Mouse (Mus musculus) CH12.LX (cell line): ENCODE results near the gene Dlx3. TPM values are rescaled to one million over a fixed set of nuclear protein-coding genes. Genes with fewer than 3 reads are reported as not detected.

ENCODE experiments used
- DNase-seq: peaks from one replicate; pipeline ENCODE4 v3.0.0-alpha.2; 2013; ENCODE audit errors: extremely low read depth
- H3K27ac ChIP-seq: 2 replicates; pipeline ENCODE4 v1.5.1; 2012; ENCODE audit warnings: low read depth, mild to moderate bottlenecking, control low read depth, moderate library complexity; ENCODE audit not compliant: insufficient read depth
- H3K27me3 ChIP-seq: replicated peaks from 2 replicates; pipeline ENCODE3; 2012; ENCODE audit warnings: inconsistent platforms
- H3K36me3 ChIP-seq, 2 experiments: replicated peaks in 1 of 2; 2 replicates each; pipeline versions ENCODE3 to v1.6.1; 2012; ENCODE audit warnings: inconsistent platforms in 1 of 2, low read length in 1 of 2, mild to moderate bottlenecking in 1 of 2, mixed read lengths in 1 of 2, moderate library complexity in 1 of 2; ENCODE audit not compliant: control insufficient read depth in 1 of 2, insufficient read depth in 1 of 2
- H3K4me1 ChIP-seq, 2 experiments: 2 replicates each; pipeline ENCODE4 v1.6.1; 2012; ENCODE audit warnings: inconsistent platforms in 1 of 2, moderate library complexity in 1 of 2; ENCODE audit not compliant: insufficient read depth in 2 of 2, control insufficient read depth in 1 of 2
- H3K4me2 ChIP-seq: 2 replicates; pipeline ENCODE4 v1.6.1; 2012; ENCODE audit warnings: low read depth, mild to moderate bottlenecking, control low read depth; ENCODE audit not compliant: poor library complexity, insufficient read depth, severe bottlenecking
- H3K4me3 ChIP-seq, 3 experiments: fragments of 150-350 bp in 1 of 3; sonication (generic) in 1 of 3; replicated peaks in 1 of 3; 2 replicates each; pipeline versions ENCODE3 to v1.5.1; 2011 to 2012; ENCODE audit warnings: low read depth in 2 of 3, low read length in 2 of 3, mild to moderate bottlenecking in 2 of 3, moderate library complexity in 2 of 3, control low read depth in 1 of 3, improper control_type of control experiment in 1 of 3, inconsistent platforms in 1 of 3, mixed read lengths in 1 of 3; ENCODE audit not compliant: poor library complexity in 1 of 3
- H3K79me2 ChIP-seq: replicated peaks from 2 replicates; pipeline ENCODE4 v1.6.1; 2012; ENCODE audit warnings: mild to moderate bottlenecking, moderate library complexity; ENCODE audit not compliant: control insufficient read depth, poor library complexity, insufficient read depth, severe bottlenecking; ENCODE audit errors: extremely low read depth
- H3K9ac ChIP-seq: 2 replicates; pipeline ENCODE4 v1.6.1; 2012; ENCODE audit warnings: low read depth, mild to moderate bottlenecking, control low read depth, moderate library complexity; ENCODE audit not compliant: insufficient read depth
- H3K9me3 ChIP-seq: replicated peaks from 2 replicates; pipeline ENCODE3; 2012; ENCODE audit warnings: low read length, inconsistent platforms, mixed read lengths
- BHLHE40 ChIP-seq: IDR thresholded peaks from 2 replicates; pipeline ENCODE4 v1.6.1; 2011; ENCODE audit warnings: mild to moderate bottlenecking, low read depth, low read length, improper control_type of control experiment
- CHD1 ChIP-seq: IDR thresholded peaks from 2 replicates; pipeline ENCODE4 v1.6.1; 2012; ENCODE audit warnings: low read depth, low read length, improper control_type of control experiment, inconsistent platforms
- CTCF ChIP-seq, 2 experiments: IDR thresholded peaks in 1 of 2; conservative IDR thresholded peaks in 1 of 2; 2 replicates each; pipeline ENCODE4 v1.5.1; 2011 to 2012; ENCODE audit warnings: low read depth in 2 of 2, low read length in 2 of 2, improper control_type of control experiment in 1 of 2, inconsistent platforms in 1 of 2, mild to moderate bottlenecking in 1 of 2, moderate library complexity in 1 of 2
- E2F4 ChIP-seq: IDR thresholded peaks from 2 replicates; pipeline ENCODE4 v1.6.1; 2011; ENCODE audit warnings: low read depth, low read length, improper control_type of control experiment; ENCODE audit not compliant: insufficient replicate concordance
- ELF1 ChIP-seq: IDR thresholded peaks from 2 replicates; pipeline ENCODE4 v1.6.1; 2014; ENCODE audit warnings: low read depth, mild to moderate bottlenecking, inconsistent platforms, low read length, improper control_type of control experiment
- EP300 ChIP-seq: IDR thresholded peaks from 2 replicates; pipeline ENCODE4 v1.6.1; 2011; ENCODE audit warnings: low read length, improper control_type of control experiment
- ETS1 ChIP-seq: conservative IDR thresholded peaks from 2 replicates; pipeline ENCODE4 v1.6.1; 2012; ENCODE audit warnings: low read depth, mild to moderate bottlenecking, inconsistent platforms, low read length, improper control_type of control experiment, moderate library complexity
- GABPA ChIP-seq: IDR thresholded peaks from 2 replicates; pipeline ENCODE4 v1.6.1; 2012; ENCODE audit warnings: low read depth, low read length, improper control_type of control experiment, inconsistent platforms; ENCODE audit not compliant: insufficient replicate concordance
- HCFC1 ChIP-seq: IDR thresholded peaks from 2 replicates; pipeline ENCODE4 v1.6.1; 2012; ENCODE audit warnings: low read depth, mild to moderate bottlenecking, inconsistent platforms, low read length, improper control_type of control experiment
- JUN ChIP-seq: IDR thresholded peaks from 2 replicates; pipeline ENCODE4 v1.6.1; 2011; ENCODE audit warnings: low read depth, mild to moderate bottlenecking, low read length, improper control_type of control experiment, moderate library complexity; ENCODE audit not compliant: insufficient read depth
- JUND ChIP-seq: conservative IDR thresholded peaks from 2 replicates; pipeline ENCODE4 v1.6.1; 2011; ENCODE audit warnings: low read depth, low read length, improper control_type of control experiment
- KAT2A ChIP-seq: IDR thresholded peaks from 2 replicates; pipeline ENCODE4 v1.6.1; 2012; ENCODE audit warnings: low read length, improper control_type of control experiment, inconsistent platforms; ENCODE audit not compliant: insufficient replicate concordance
- MAFK ChIP-seq: IDR thresholded peaks from 2 replicates; pipeline ENCODE4 v1.6.1; 2011; ENCODE audit warnings: low read length, improper control_type of control experiment; ENCODE audit not compliant: insufficient replicate concordance
- MEF2A ChIP-seq: IDR thresholded peaks from 2 replicates; pipeline ENCODE4 v1.6.1; 2014; ENCODE audit warnings: low read depth, mild to moderate bottlenecking, inconsistent platforms, low read length, improper control_type of control experiment, borderline replicate concordance
- NELFE ChIP-seq: IDR thresholded peaks from 2 replicates; pipeline ENCODE4 v1.6.1; 2011; ENCODE audit warnings: low read depth, low read length, improper control_type of control experiment
- NRF1 ChIP-seq: IDR thresholded peaks from 2 replicates; pipeline ENCODE4 v1.6.1; 2014; ENCODE audit warnings: low read depth, mild to moderate bottlenecking, inconsistent platforms, low read length, improper control_type of control experiment, moderate library complexity
- POLR2A ChIP-seq: IDR thresholded peaks from 2 replicates; pipeline ENCODE4 v1.6.1; 2011; ENCODE audit warnings: low read depth, mild to moderate bottlenecking, improper control_type of control experiment, low read length
- POLR2AphosphoS2 ChIP-seq: IDR thresholded peaks from 2 replicates; pipeline ENCODE4 v1.6.1; 2011; ENCODE audit warnings: low read depth, low read length, improper control_type of control experiment
- RAD21 ChIP-seq: IDR thresholded peaks from 2 replicates; pipeline ENCODE4 v1.6.1; 2011; ENCODE audit warnings: low read depth, mild to moderate bottlenecking, low read length, improper control_type of control experiment, moderate library complexity
- SIN3A ChIP-seq: IDR thresholded peaks from 2 replicates; pipeline ENCODE4 v1.6.1; 2012; ENCODE audit warnings: low read length, improper control_type of control experiment, inconsistent platforms
- TBP ChIP-seq: conservative IDR thresholded peaks from 2 replicates; pipeline ENCODE4 v1.6.1; 2011; ENCODE audit warnings: low read depth, low read length, improper control_type of control experiment
- TCF12 ChIP-seq: IDR thresholded peaks from 2 replicates; pipeline ENCODE4 v1.6.1; 2014; ENCODE audit warnings: low read depth, mild to moderate bottlenecking, inconsistent platforms, low read length, improper control_type of control experiment
- UBTF ChIP-seq: IDR thresholded peaks from 2 replicates; pipeline ENCODE4 v1.6.1; 2012; ENCODE audit warnings: low read depth, mild to moderate bottlenecking, inconsistent platforms, low read length, improper control_type of control experiment, moderate library complexity
- USF2 ChIP-seq: conservative IDR thresholded peaks from 2 replicates; pipeline ENCODE4 v1.6.1; 2011; ENCODE audit warnings: low read depth, low read length, improper control_type of control experiment
- ZNF384 ChIP-seq: IDR thresholded peaks from 2 replicates; pipeline ENCODE4 v1.6.1; 2012; ENCODE audit warnings: low read depth, low read length, improper control_type of control experiment, inconsistent platforms
- dilution Hi-C: fragments of 300-500 bp; cut with MboI; formaldehyde crosslinking; loops from 2 replicates; pipeline ENCODE4 v1.14.3; 2020; ENCODE audit warnings: low sequenced_read_pairs; ENCODE audit not compliant: extremely low pct_unique_long_range_greater_than_20kb, extremely low pct_ligation_motif_present
- in situ Hi-C: fragments of 300-500 bp; cut with MboI; formaldehyde crosslinking; loops from 3 replicates; pipeline ENCODE4 v1.14.3; 2019; ENCODE audit warnings: low sequenced_read_pairs, low pct_ligation_motif_present, low pct_unique_long_range_greater_than_20kb, mixed read lengths
- polyA plus RNA-seq: library from polyadenylated mRNA; unstranded; fragments of >175 nt; gene quantifications from 2 replicates; pipeline ENCODE4 v1.2.1, GENCODE M21; 2012; ENCODE audit warnings: low read depth; ENCODE audit not compliant: insufficient read length
- total RNA-seq, 2 experiments: library from RNA; depleted of rRNA; stranded (reverse); fragments of 300-350 nt in 1 of 2; fragments of >200 nt in 1 of 2; gene quantifications; 2 replicates each; pipeline ENCODE4 v1.2.3; 2012 to 2014

Dlx3 gene
- total and polyA plus RNA-seq, 3 experiments = 0.08 to 0.55 (median 0.17) TPM

GRCm38 (mm10) chr11:95079256-95079875 is 40.6 kb upstream of the Dlx3 start:
- in situ Hi-C loops = no loop called here
- no peak overlapping the region for H3K4me3 ChIP-seq
- peaks cover 27% of the 10 kb centered on the region for H3K27me3 ChIP-seq
- peaks cover 8% of the 10 kb centered on the region; the same call in 1 of the 2 replicates for H3K79me2 ChIP-seq
- TF ChIP-seq E2F4 (no peak), POLR2AphosphoS2 (no peak), GABPA (no peak), TCF12 (no peak), BHLHE40 (no peak), ETS1 (no peak), NRF1 (no peak), MAFK (no peak), ZNF384 (no peak), EP300 (no peak), ELF1 (no peak)
- peaks cover 35 to 75% of the 10 kb centered on the region in 2 experiments for H3K4me1 ChIP-seq
- H3K36me3 ChIP-seq = peaks cover 0 to 2% of the 10 kb centered on the region in 2 experiments
- H3K9me3 ChIP-seq = no peaks in the 10 kb centered on the region
- H3K4me2 ChIP-seq = no peak overlapping the region
- DNase-seq = no peak
- dilution Hi-C loops = no loop called here
- no peak overlapping the region for H3K27ac ChIP-seq
- no peak overlapping the region for H3K9ac ChIP-seq

- in situ Hi-C loops = no loop called here
- Histone ChIP-seq H3K9me3 (no peaks in the 10 kb centered on the region), H3K36me3 (no peaks in the 10 kb centered on the region), H3K27ac (no peak overlapping the region), H3K79me2 (no peaks in the 10 kb centered on the region), H3K4me1 (peaks cover 34 to 74% of the 10 kb centered on the region in 2 experiments), H3K4me3 (no peak overlapping the region), H3K9ac (no peak overlapping the region), H3K4me2 (no peak overlapping the region), H3K27me3 (peaks cover 24% of the 10 kb centered on the region)
- dilution Hi-C loops = no loop called here
- no peak for TF ChIP-seq TBP
- no peak for TF ChIP-seq ETS1
- no peak for TF ChIP-seq GABPA
- no peak for TF ChIP-seq UBTF
- no peak for TF ChIP-seq JUND
- TF ChIP-seq MEF2A = no peak
- TF ChIP-seq RAD21 = no peak
- TF ChIP-seq NELFE = no peak
- TF ChIP-seq JUN = no peak
- no peak for TF ChIP-seq USF2
- no peak for TF ChIP-seq ZNF384
- no peak for TF ChIP-seq POLR2A
- TF ChIP-seq CHD1 = no peak
- TF ChIP-seq KAT2A = no peak
- no peak for TF ChIP-seq SIN3A
- TF ChIP-seq HCFC1 = no peak
- TF ChIP-seq POLR2AphosphoS2 = no peak
- no peak for TF ChIP-seq BHLHE40
- TF ChIP-seq CTCF (conservative IDR thresholded peaks at IDR 0.05 in 1 of 2, IDR thresholded peaks at IDR 0.05 in 1 of 2; ENCODE audit: low read depth in 2 of 2, low read length in 2 of 2) = no peak
- DNase-seq = no peak
Observed at GRCm38 (mm10) chr11:95080783-95081182, 39.1 kb upstream of the Dlx3 start.
